Mouse (Mus musculus) ovary, postnatal 14 days (tissue): ENCODE data around the gene Gm15319.
"Not testable (repeated sequence)": the region's sequence is repeated elsewhere in the genome, so short reads cannot be mapped to it uniquely, and the experiment has no call there.

ENCODE experiments used
- DNase-seq: peaks from one replicate; pipeline ENCODE4 v3.0.0; 2022; ENCODE audit warnings: low spot score

The Gm15319 gene

DNA sequence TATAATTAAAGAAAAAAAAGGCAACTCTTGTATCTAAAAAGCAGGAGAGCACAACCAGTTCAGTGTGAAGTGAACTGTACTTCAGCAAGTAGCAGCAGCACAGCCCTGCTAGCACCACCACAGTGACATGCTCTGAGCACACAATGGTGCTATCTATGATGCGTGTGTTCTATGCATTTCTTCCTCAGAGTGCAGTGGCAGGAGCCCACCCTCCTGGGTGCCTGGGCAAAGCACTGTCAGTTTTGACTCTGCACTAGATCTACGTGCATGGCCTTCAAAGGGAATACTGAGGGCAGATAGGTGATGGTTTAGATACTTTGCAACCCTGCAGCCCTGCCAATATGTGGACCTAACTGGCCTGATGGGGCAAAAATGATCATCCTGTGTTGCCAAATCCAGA lies at the start of gene Gm15319:
Gene Gm15319 (minus strand): TSS at position 101 of the 400 bp plus-strand sequence.
- not testable (repeated sequence) for DNase-seq

DNA sequence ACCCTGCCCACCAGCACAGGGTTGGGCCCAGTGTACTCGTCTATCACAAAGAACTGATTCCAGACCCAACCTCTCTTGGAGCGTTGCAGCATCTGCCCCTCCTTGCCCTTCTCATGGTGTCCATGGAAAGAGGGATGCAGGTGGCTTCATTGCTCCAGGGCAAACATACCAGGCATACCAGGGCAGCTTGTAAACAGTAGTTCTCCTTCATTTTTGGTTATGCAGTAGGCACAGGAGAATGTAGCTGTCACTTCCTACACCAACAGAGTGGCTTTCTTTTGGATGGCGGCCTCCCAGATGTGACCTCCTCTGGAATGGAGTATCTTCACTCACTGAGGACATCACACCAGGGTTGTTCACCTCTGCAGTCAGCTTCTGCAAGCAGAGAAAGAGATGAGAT lies 47.3 kb upstream of the Gm15319 start:
- DNase-seq: not testable (repeated sequence)

DNA sequence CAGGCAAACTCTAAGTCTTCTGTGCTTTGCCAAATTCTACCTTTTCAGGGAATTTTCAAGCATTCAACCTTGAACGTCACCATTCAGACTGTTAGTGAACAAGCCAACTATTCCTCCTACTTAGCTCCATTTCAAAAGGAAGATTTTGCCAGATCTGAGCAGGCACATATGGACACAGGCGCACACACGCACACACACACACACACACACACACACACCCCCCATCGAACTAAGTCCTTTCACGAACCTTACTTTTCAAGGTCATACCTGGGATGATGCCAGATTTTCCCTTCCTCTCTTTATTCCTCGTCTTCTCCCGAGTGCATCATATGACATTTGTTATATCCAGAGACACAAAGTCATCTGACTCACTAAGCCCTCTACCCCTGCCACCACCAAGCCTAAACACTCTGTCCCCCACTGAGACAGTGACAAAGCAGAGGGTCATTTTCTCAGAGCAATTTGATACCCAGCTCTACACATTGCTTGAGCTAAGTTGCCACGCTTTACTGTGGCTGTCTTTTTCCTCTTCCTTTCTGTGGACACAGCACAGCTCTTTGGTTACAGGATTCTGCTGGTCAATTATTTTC lies 45.5 kb upstream of the Gm15319 start:
- not testable (repeated sequence) for DNase-seq

- not testable (repeated sequence) for DNase-seq
Measured at GRCm38 (mm10) chr8:20389363-20389739, 26.3 kb upstream of the Gm15319 start.

GRCm38 (mm10) chr8:20388706-20389362 lies 25.8 kb upstream of the Gm15319 start:
- not testable (repeated sequence) for DNase-seq

GRCm38 (mm10) chr8:20387121-20387794 lies 24.2 kb upstream of the Gm15319 start:
- not testable (repeated sequence) for DNase-seq

DNA sequence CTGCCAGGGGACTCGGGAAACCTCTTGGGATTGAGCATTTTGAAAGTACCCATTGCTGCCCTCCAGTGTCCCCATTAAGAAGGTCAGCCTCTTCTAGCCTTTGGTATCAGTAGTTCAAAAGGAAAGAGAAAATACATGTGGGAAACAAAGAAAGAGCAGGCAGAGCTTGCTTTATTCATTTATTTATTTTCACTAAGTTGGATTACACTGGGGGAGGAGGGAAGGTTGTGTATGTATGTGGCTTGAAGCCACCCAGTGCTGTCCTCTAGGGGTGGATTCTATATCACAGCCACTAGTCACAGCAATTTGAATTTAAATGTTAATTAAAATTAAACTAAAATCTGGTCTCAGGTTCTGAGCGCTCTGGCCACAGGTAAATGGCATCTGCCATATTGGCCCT lies 22.0 kb upstream of the Gm15319 start:
- not testable (repeated sequence) for DNase-seq

DNA sequence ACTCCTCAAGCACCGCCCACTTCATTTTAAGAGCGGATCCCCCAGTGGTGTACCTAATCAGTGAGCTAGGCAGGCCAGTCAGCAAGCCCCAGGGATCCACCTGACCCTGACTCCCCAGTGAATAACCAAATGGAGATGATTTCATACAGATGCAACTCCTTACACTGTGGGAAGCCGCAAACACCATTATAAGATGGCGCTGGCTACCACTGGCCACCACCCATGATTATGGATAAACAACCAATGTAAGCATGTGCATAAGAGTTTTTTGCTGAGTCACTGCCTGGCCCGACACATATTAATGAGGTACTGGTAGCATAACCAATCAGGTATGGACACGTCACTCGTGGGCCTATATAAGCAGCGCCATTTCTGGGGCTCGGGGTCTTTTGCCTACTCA lies 21.1 kb upstream of the Gm15319 start:
- not testable (repeated sequence) for DNase-seq

- not testable (repeated sequence) for DNase-seq
Measured at GRCm38 (mm10) chr8:20382146-20382545, 19.1 kb upstream of the Gm15319 start.

DNA sequence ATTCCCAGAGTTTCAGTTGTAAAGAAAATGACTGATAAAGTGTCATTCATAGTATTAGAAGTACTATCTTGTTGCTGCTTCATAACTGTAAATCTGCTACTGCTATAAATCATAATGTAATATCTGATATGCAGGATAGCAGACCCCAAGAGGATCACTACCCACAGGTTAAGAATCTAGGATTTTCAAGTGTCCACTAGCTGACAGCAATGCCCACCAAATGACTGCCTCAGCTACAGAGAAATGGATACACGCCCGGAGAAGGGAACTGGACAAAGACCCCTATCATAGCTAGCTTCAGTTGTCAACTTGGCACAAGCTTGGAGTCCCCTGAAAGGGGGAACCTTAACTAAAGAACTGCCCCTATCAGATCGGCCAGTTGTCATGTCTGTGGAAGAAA lies 18.6 kb upstream of the Gm15319 start:
- DNase-seq: not testable (repeated sequence)

DNA sequence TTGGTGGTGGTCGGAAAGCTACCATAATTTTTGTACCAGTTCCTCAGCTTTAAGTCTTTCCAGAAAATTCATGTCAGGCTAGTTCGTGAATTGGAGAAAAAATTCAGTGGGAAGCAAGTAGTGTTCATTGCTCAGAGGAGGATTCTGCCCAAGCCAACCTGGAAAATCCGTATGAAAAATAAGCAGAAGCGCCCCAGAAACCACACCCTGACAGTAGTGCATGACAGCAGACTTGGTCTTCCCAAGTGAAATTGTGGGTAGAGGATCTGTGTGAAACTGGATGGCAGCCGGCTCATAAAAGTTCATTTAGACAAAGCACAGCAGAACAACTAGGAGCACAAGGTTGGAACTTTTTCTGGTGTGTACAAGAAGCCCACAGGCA lies 18.2 kb upstream of the Gm15319 start:
- not testable (repeated sequence) for DNase-seq

- not testable (repeated sequence) for DNase-seq
Measured at GRCm38 (mm10) chr8:20380590-20381238, 17.7 kb upstream of the Gm15319 start.

GRCm38 (mm10) chr8:20379650-20380436 lies 16.8 kb upstream of the Gm15319 start:
- DNase-seq: not testable (repeated sequence)

DNA sequence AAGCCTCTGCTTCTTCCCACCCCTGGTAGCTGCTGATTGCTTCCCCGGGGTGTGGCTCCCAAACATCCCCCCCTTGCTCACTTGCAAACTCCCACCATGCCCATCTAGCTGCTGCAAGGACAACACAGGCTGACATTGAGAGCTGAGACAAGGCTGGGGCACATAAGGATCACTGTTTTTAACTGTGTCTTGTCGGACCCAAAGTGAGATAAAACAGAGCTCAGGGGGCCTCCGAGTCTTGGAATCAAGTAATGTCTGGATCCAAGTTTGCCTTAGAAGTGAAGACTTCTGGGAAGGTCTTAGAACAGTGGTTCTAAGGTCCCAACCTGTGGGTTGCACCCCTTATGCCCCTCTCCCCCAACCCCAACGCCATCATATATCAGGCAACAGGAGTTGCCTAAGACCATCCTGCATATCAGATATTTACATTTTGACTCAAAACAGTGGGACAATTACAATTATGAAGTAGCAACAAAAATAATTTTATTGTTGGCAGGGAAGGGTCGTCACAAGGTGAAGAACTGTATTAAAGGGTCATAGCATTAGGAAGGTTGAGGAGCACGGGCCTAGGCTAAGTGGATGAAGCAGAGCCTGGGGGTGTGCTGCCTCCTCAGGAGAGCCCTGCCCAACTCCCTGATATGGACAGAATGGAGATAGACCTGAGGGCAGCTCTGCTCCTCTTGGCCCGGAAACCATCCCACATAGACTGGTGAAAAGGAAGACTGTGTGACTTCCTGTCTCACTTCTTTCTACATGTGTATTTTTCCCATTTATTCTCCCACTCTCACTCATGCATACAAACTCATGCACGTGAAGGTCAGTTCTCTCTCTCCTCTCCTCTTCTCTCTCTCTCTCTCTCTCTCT lies 16.0 kb upstream of the Gm15319 start:
- DNase-seq: not testable (repeated sequence)

DNA sequence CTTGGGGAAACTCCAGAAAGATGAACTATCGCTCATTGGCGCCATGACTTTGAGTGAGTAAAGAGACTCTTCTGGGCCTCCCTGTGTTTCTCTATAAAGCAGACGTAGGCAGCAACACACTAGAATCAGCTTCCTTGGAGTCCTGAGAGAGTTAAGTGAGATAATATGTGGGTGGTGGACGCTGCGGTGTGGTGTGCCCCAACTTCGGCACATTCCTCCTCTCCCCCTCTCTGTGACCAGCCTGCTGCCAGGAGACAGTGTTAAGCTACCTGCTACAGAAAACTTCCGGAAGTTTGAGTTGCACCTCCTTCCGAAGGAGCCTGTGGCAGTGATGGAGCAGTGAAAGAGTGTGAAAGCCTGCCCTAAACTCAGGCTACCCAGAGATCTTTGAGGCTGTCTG lies 15.3 kb upstream of the Gm15319 start:
- DNase-seq: not testable (repeated sequence)

DNA sequence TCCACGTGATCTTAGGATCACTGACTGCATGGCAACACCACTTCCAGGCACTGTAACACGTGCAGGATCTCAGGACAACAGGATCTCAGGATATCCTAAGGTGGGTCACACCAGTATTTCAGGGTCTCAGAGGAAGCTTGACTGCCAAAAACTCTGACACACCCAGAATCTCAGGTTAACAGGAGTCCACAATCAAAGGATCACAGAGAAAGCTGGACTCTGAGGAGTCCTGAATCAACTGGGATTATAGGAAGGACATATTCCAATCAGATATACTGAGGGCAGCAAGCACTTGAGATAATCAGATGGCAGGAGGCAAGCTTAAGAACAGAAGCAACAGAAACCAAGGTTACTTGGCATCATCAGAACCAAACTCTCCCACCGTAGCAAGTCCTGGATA lies 12.7 kb upstream of the Gm15319 start:
- DNase-seq: not testable (repeated sequence)

DNA sequence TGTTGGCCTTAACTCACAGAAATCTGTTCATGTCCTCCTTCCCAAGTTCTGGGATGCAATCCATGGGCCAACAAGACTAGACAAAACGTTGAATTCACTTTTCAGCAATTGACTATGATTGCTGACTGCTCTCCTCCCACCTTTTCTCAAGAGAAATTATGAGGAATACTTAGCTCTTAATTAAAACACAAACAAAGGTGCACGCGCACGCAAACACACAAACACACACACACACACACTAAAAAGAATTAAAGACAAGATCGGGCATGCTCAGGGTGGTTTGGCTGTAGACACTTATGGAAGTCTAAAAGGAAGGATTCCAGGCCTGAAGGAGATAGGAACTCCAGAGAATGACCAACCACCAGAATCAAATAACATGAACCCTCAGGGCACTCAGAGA lies 6.6 kb downstream of the Gm15319 start:
- DNase-seq: not testable (repeated sequence)

GRCm38 (mm10) chr8:20353579-20353978 lies 9.4 kb downstream of the Gm15319 start:
- DNase-seq: not testable (repeated sequence)

- not testable (repeated sequence) for DNase-seq
Measured at GRCm38 (mm10) chr8:20302759-20303158, 60.3 kb downstream of the Gm15319 start.

DNA sequence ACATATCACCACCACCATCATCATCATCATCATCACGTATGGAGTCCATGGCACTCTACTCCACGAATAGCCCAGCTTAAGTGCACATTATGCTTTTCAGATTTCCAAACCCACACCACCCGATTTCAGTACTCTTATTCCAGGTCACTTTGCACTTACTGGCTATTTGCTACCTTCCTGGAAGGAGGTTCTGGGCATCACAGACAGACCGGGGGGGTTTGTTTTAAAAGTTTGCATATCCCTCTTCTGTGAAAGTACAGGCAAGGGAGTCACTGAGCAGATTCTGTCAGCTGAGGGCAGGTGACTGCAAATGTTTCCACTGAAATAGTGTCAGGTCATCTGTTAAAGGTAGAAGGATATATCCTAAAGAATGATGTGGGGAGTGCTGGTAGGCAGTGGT lies 63.0 kb downstream of the Gm15319 start:
- DNase-seq: not testable (repeated sequence)
